Mouse (Mus musculus): Measurements from ENCODE around the gene Tenm3.

Gene Tenm3

DNA sequence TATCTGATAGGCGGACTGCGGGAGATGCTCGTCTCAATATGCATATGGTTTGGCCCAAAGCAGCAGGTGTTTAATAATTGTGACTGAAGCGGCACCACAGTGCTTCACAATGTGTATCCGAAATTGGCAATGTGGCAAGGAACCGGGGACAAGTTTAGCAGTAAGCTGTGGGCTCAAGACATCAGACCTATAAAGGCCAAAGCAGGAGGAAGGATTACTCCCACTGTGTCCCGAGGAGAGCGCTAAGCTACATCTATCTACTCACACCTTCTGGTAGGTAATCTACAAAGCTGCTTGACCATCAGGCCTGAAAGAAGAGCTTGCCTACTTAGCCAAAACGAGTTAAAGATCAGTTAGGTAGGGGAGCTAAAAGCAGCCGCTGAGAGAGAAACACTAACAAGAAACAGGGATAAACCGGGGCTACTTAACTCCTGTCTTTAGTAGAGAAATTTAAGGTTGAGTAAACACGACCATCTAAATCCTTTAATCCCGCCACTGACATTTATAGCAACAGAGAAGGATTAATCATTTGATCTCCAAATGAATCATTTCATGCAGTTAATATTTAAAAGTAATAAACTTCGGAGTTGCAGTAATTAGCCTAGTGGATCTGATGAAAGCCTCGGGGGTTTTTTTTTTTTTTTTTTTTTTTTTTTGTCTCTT lies 188.2 kb downstream of the Tenm3 start:
- DNase-seq: no peak

DNA sequence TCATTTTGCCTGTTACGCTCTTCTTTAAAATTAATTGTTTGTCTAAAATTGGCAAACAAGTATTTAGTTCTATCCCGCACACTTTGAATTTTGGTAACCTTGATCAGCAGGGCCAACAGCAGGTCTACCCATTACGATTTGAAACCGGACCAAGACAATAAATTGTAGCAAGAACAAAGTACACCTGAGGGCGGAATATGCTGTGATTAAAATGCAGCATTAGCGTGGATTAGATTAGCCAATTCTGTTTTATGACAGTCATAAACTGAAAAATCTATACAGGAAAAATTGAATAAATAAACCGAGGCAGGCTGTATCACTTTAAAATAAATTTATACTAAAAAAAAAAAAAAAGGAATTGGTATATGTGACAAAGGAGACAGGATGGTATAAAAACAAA lies 193.9 kb downstream of the Tenm3 start:
- no peak for DNase-seq

DNA sequence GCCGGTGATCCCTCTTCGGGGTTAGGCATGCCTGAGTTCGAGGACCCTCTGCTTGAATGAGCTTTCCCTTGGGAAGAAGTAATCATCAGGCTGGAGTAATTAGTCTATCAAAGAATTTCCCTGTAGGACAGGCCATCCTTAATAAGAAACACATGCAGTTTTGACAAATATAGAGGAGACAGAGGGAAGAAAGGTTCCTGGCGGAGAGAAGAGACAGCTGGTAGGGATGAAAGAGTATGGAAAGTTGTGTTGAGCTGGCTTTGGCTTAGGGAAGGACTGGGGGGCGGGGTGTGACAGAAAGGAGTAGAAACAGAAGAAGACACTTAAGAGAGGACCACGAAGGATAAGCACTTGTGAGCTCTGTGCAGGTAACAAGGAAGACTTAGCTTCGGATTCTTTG lies 194.3 kb downstream of the Tenm3 start:
- DNase-seq: no peak

DNA sequence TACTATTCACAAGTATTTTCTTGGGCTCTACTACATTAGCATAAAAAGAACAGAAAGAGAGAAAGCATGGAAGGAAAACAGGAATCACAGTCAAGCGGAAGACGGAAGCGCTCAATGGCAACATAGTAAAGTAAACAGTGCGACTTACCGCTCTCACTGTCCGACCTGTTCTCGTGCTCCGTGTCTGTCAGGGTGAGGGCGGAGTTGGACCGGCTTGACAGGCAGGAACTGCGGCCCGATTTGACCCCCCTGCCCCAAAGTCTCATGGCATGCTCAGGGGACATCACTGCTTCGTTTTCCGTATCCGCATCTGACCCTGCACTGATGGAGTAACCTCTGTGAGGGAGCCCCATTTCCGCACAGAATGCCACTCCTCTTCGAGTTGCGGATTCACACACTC lies 197.6 kb downstream of the Tenm3 start:
- DNase-seq: no peak

DNA sequence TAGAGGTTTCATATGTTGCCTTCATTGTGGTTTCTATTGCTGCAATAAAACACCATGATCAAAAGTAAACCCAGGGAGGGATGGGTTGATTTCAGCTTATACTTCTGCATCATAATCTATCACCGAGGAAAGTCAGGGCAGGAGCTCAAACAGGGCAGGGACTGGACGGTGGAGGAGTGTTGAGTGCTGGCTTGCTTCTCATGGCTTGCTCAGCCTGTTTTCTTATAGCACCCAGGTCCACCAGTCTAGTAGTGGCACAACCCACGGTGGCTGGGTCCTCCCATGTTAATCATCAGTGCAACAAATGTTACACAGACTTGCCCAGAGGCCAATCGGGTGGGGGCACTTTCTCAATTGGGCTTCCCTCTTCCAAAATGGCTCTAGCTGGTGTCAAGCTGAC lies 205.6 kb downstream of the Tenm3 start:
- DNase-seq: no peak

DNA sequence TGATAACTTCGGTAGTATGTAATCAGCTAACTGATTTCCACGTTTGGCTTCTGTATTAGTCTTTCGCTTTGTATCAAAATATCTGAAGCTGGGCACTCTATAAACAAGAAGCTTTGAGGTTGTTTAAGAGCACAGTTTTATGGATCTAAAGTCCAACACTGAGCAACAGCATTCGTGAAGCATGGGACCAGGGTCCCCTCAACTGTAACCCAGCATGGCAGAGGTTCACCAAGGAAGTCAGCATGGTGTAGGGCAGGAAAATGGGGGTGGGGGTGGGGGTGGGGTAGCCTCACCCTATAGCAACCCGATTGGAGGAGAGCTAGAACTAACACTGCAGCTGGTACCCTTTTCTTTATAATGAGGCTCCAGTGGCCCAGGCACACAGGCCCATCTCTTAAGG lies 206.8 kb downstream of the Tenm3 start:
- no peak for DNase-seq

DNA sequence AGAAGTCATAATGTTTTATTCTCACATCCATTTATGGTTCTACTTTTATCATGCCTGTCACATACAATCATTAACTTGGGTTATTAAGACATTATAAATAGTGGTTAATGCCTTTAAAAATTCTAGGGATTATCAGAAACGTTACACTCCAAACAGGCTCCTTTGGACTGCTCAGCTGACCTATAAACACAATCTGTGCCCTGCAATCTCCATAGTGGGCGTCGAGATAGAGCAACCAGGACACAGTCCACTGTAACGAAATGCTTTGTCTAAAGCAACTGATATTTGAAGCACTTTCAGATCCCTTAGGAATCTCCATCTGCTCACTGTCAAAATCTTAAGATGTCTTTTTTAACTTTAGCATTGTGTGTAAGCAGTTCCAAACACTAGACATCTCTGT lies 207.9 kb downstream of the Tenm3 start:
- no peak for DNase-seq

DNA sequence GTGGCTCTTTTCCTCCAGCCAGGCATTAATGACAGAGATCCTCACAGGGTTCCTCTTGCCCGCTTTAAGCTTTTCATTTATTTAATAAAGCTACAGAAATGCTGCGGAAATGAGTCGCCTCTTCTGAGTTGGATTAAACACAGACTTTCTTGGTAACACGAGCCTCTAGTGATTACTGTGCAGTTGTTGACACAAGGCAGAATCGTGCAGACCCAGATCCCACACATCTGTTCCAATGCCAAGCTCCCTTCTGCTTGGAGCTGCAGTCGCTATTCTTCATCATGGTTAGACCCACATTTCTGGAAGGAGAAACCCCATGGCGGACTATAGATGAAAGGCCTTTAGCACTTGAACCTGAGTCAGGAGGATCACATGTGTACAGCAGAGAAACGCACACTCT lies 210.3 kb downstream of the Tenm3 start:
- no peak for DNase-seq

DNA sequence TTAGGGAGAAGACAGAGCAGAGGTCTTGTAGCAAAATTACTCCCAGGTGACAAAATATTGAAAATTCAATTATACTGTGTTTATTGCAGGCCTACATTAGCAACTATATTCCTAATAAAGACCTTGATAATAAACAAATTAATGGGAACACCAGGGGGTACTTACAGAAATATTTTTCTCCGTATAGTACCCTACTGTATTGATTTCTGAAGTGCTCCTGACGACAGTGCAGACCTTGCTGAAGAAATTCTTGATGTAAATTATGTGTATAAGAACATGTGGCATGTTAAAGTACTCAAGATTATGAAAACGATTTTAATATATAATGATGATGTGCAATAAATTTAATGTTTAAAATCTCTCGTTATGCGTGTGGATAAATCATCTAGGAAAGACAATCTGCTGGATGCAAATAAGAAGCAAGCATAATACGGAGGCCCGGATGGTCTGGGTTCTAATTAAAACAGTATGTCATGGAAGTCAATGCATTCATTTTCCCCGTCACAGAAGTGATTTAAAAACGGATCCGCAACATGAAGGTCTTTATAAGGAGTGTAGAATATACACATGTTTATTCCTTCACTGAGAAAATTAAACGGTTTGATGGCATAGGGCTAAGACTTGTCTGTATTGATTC lies 221.1 kb downstream of the Tenm3 start:
- no peak for DNase-seq

DNA sequence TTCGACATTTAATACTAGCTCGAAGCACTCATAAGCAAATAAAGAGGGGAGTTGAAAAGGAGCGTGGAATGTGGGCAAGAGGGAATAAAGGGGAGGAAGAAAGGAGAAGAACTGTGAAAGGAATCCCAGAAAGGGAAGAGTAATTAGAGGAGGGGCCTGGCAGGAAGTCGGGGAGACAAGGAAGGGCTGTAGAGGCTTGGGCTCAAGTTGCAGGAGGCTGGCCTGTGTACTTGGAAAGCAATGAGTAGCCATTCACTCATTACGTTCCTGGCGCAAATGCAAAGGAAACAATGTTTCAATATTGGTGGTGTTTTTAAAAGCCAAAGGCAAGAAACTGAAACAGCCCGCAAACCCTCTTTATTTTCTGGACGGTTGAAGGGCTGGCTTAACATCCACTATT lies 228.7 kb downstream of the Tenm3 start:
- DNase-seq: no peak

DNA sequence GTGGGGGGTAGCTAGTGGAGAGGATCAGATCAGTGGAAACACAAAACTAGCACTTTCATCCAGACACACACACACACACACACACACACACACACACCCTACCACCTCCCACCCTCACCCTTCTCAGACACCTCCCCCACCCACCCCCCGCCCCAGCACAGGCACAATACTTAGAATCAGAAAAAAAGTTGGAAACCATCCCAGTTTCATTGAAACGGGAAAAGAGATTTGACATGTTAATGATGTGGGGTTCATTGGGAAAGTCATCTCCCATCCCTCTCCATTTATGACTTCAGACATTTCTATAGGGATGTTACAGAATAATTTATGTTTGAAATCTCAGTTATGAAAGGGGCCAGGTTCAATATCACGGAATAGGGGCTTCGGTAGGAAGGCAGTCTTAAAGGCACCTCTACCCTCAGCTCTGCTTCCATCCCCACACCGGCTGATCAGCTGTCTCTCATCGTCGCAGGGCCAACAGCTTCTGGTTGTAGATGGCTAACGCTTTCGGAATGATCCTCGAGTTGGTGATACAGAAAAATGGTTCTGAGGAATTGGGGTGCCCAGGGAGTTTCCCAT lies 231.7 kb downstream of the Tenm3 start:
- DNase-seq: no peak

DNA sequence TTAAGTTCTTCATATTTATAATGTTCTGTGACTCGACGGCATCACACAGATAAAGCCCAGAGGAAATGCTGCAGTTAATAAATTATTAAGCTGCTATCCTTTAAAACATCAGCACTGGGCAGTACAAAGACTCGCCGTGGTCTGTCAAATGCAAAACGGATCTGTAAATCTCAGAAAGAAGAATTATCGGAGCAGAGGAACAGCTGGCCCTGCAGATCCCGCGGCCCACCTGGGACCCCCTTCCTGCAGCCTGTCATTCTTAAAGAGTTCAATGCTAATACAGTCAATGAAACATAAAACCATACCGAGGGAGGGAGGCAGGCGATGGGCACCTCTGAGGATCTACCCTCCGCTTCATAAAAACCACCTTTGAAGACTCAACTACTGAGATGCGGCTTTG lies 232.6 kb downstream of the Tenm3 start:
- DNase-seq: no peak

DNA sequence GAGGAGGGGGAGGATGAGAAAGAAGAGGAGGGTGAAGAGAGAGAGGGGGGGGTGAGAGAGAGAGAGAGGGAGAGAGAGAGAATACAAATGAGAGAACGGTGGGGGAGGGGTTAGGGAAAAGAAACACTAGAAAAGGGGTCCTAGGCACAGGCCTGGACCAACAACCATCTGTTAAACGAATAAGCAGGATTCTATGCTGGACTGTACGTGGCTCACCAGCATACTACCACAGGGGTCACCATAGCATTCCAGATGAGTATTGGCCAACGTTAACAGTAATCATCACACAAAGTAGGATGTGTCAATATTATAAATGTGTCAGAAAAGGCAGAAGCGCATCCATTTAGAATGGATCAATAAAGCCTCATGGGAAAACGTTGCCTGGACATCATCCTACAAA lies 233.4 kb downstream of the Tenm3 start:
- DNase-seq: no peak

DNA sequence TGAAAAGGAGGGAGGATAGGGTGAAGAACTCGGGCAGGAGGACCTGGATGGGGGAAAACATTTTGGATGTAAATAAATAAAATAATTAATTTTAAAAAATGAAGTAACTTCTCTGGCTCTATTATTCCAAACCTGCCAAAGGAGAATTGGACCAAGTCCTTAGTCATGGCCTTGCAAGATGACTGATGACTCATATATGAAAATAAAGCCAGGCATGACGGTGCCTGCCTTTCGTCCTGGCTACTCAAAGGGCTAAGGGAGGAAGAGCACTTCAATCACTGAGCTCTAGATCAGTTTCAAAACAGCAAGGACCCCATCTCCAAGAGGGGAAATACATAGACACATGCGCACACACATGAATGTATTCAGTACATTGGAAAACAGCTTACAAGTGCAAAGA lies 234.1 kb downstream of the Tenm3 start:
- DNase-seq: no peak

DNA sequence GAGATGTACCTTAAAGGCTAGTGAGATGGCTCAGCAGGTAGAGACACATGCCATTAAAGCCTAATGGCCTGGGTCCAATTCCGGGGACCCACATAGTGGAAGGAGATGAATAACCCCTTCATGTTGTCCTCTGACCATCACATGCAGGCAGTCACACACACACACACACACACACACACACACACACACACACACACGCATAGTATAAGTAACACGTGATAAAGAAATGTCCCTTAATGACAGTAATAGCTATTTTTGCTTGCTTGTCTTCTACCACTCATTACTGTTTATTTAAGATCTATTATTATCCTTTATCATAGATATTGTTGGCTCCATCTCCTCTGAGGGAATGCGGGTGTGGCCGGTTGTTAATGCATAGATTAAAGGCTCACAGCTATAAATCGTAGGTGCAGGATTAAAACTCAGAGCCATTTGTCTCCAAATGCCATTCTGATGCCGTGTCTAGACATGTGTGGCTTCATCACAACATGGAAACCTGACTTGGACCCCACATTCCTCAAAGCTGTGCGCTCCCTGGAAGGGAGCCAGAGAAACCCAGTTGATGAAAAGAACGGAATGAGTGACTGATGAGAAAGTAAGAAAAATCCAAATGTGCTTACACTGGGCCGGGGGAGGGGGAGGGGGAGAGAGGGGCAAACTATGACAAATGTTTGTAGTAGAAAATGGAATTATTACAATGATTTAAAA lies 239.4 kb downstream of the Tenm3 start:
- DNase-seq: no peak

DNA sequence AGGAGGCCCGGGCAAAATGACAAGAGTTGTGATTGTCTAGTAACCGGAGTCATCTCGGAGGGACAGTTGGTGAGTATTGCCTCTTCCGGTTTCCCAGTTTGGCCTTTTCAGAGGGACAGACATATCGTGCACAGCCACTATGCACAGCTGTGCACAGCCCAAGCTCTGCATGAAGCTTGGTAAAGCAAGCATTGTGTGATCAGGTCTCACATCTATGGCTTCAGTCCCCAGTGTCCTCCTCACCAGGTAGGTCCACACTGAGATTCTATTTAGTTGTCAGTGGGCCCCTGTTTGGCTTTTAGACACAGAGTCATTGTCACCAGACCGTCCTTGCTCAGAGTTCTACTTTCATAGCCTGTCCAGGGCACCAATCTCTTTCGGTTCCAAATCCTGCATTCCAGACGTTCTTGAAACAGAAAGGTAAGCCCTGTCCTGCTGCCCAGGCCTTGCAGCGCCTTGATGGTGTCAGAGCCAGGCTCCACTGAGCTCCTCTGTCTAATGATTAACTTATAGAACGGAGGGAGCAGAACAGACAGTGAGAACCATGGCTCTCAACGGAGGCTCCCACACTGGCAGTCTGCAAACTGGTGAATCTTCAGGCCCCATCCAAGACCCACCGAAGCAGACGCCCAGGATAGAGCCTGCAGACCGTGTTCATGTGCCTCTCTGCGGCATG lies 240.4 kb downstream of the Tenm3 start:
- no peak for DNase-seq

DNA sequence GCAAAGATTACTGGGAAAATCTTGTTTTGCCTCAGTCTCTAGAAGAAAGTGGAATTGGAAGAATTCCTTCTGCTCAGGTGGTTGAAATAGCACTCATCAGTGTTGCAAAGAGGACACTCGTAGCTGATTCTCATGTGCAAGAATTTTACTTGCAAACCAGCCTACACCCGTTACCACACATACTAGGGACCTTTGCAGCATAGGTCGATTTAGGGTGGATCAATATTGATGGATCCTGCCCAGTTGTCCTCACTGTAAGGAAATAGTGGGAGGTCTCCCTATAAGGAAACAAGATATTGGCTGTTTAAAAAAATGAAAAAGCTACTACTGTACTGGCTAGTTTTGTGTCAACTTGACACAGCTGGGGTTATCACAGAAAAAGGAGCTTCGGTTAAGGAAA lies 242.1 kb downstream of the Tenm3 start:
- no peak for DNase-seq

DNA sequence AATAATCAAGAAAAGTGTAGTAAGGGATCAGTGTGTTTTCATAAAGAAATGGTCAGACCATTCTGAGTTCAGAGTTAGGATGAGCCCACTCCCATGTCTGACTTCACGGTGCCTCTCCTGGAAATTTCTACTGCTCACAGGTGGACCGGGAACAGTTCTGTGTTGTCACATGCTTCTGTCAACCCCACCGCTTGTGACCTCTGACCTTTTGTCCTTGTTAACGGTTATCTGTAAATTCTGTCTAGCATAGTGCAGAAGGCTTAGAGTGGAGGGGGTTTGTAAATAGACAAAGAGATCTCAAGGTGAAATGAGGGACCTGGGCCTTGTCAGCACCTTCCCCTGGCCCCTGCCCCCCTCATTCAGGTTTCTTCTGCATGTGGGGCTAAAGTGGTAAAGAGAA lies 244.7 kb downstream of the Tenm3 start:
- no peak for DNase-seq

DNA sequence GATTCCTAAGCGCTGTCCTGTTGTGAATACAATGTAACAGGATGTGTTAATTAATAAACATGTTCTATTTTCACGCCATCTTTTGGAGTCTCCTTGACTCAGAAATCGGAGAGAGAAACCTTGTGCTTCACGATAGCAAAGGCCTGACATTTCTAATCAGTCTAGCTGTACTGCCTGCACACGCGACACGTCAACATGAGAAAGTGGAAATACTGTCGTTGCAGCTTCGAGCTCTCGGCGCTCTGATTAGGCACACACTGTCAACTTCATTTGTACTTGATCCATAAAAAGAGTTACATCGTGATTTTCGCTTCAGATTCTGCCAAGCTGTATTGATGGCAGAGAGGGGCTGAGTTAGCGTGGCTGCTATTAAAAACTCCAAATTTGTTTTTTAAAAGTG lies 247.4 kb downstream of the Tenm3 start:
- DNase-seq: no peak

DNA sequence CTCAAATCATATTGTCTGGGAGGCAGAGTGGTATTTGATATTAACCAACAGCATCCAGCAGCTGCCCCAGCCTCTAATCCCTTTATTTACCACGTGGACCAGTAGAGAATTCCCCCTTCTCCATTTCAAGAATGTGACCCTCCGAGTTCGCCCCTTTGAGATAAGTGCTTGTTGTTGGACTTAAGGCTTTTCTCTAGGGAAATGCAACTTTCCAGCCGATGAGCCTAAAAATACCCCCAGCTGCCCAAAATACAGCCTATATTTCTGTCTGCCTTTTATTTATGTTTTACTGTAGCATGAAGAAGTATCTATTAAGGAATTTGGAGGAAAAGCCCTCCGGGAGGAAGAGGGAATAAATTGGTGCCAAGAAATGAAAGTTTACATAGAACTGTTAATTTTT lies 251.9 kb downstream of the Tenm3 start:
- no peak for DNase-seq

DNA sequence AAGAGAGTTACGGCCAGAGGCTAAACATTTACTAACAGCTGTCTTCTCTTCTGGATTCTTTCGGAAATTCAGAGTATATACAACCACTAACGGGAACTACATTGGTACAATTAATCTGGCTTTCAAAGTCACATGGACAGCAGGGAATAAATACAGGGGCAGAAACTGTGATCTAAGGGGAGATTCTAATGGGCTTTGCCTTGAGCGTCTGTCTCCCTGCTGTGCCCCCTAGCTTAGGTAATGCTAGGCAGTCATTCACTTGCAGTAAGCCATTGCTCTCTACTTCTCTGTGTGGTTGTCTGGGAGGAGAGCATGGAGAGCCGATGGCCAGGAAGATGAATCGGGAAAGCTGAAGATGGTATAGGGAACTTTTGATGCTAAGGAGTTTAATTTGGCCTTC lies 264.0 kb downstream of the Tenm3 start:
- no peak for DNase-seq

DNA sequence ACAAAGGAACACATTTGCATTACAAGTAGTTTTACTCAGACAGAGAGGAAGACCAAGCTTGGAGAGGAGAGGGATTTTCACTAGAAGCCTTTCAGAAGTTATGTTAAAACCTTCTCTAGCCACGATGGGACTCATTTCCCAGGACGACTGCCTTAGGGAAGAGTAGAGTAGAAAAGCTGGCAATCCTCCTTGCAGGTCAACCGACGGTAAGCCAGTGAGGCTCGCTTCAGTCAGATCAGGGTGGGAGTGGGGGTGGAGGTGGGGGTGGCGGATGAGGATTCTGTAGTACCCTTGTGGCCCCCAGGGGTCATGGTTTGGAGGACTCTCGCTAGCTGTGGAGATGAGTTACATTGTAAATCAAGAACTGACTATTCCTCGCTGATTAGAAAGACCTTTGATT lies 264.6 kb downstream of the Tenm3 start:
- no peak for DNase-seq

DNA sequence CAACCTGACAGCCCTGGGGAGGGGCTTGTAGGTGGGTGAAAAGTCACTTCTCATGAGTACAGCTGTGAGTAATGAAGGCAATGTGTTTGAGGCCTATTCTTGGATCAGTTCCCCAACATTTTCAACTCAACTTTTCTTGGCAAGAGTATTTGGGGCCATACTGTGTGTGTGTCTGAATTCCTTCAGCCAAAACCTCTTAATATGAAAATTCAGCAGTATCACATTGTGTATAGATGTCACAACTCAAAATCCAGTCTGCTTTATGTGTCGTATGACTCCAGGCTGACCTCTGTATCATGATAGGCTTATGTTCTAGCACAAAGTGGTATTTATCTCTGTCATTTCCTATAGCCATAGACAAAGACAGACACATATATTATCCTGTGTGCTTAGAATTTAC lies 270.8 kb downstream of the Tenm3 start:
- DNase-seq: no peak

DNA sequence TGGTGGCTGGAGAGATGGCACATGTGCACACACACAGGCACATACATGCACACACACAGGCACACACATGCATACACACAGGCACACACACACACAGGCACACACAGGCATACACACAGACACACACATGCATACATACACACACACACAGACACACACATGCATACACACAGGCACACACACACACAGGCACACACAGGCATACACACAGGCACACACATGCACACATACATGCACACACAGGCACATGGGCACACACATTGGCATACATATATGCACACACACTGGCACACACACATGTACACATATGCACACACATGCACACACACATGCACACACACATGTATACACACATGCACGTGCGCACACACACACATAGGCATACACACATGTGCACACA lies 271.4 kb downstream of the Tenm3 start:
- no peak for DNase-seq

All from layer of hippocampus, adult 9-11 months (tissue).